Mouse (Mus musculus) heart, postnatal 4 days (tissue): ENCODE measurements around the gene Fbxo2. TPM values are rescaled to one million over a fixed set of nuclear protein-coding genes. Genes with fewer than 3 reads are reported as not detected.
"Not testable (repeated sequence)": the region's sequence is repeated elsewhere in the genome, so short reads cannot be mapped to it uniquely, and the experiment has no call there.

Experiments used
- DNase-seq: peaks from one replicate; pipeline ENCODE4 v3.0.0; 2021
- total RNA-seq, 2 experiments: library from RNA; stranded (reverse); gene quantifications; 2 replicates each; pipeline ENCODE4 v1.2.3; 2021

Fbxo2 gene
- under 1 TPM in 1 of 2 experiments, not detected in 1; 0.27 TPM for total RNA-seq

GRCm38 (mm10) chr4:148160436-148161390 is at the start of gene Fbxo2, which contains the start of gene Fbxo44:
TSS of gene Fbxo2 (plus strand) at chr4:148160621.
TSS of gene Fbxo44 (minus strand) at chr4:148160482.
- DNase-seq, result no peak

GRCm38 (mm10) chr4:148112519-148112918 is 47.9 kb upstream of the Fbxo2 start:
- DNase-seq, result no peak

- peak; percentile 92 for DNase-seq
These were observed 45.5 kb upstream of the Fbxo2 start for GRCm38 (mm10) chr4:148114758-148115391.

- DNase-seq, result peak; percentile 39
These were observed 45.0 kb upstream of the Fbxo2 start for GRCm38 (mm10) chr4:148115467-148115866.

GRCm38 (mm10) chr4:148116657-148117056 is 43.8 kb upstream of the Fbxo2 start:
- no peak for DNase-seq

- no peak for DNase-seq
These were observed 43.0 kb upstream of the Fbxo2 start for GRCm38 (mm10) chr4:148117392-148117791.

GRCm38 (mm10) chr4:148119578-148119977 is 40.8 kb upstream of the Fbxo2 start:
- not testable (repeated sequence) for DNase-seq

GRCm38 (mm10) chr4:148120555-148120954 is 39.9 kb upstream of the Fbxo2 start:
- DNase-seq, result no peak

- DNase-seq, result no peak
These were observed 39.1 kb upstream of the Fbxo2 start for GRCm38 (mm10) chr4:148121362-148121761.

- no peak for DNase-seq
These were observed 38.3 kb upstream of the Fbxo2 start for GRCm38 (mm10) chr4:148121982-148122693.

- no peak for DNase-seq
These were observed 37.7 kb upstream of the Fbxo2 start for GRCm38 (mm10) chr4:148122694-148123066.

- no peak for DNase-seq
These were observed 32.2 kb upstream of the Fbxo2 start for GRCm38 (mm10) chr4:148128241-148128640.

- no peak for DNase-seq
These were observed 31.7 kb upstream of the Fbxo2 start for GRCm38 (mm10) chr4:148128672-148129071.

- no peak for DNase-seq
These were observed 30.3 kb upstream of the Fbxo2 start, which contains the start of gene Mad2l2 for GRCm38 (mm10) chr4:148130133-148130532. TSS of gene Mad2l2 (plus strand) at chr4:148130384.

- DNase-seq, result peak; percentile 27
These were observed 29.6 kb upstream of the Fbxo2 start, which contains the start of gene Draxin for GRCm38 (mm10) chr4:148130561-148131413. TSS of gene Draxin (minus strand) at chr4:148130698.

- DNase-seq, result no peak
These were observed 28.8 kb upstream of the Fbxo2 start for GRCm38 (mm10) chr4:148131497-148132081.

GRCm38 (mm10) chr4:148134988-148135387 is 25.4 kb upstream of the Fbxo2 start:
- no peak for DNase-seq

GRCm38 (mm10) chr4:148137503-148137902 is 22.9 kb upstream of the Fbxo2 start:
- DNase-seq, result no peak

GRCm38 (mm10) chr4:148139767-148140097 is 20.7 kb upstream of the Fbxo2 start:
- DNase-seq, result no peak

GRCm38 (mm10) chr4:148140098-148141011 is 20.1 kb upstream of the Fbxo2 start:
- DNase-seq, result peak; percentile 93
